28 mouse cellular contexts compared by ENCODE assay signal in genomic region chr17:33063001-33063400, GRCm38 (mm10). TPM values are rescaled to one million over a fixed set of nuclear protein-coding genes. Genes with fewer than 3 reads are reported as not detected.
A peak's percentile ranks its signal among the peaks of the same experiment; 100 is the strongest.
DNase-seq lines count a peak whose midpoint lies in the region; TF ChIP-seq lines count a peak whose summit lies in the region.
"Had no signal": no experiment of that assay in that cellular context is flagged by ENCODE, and none has a peak within 500 bp of the region (broad histone marks: within the 10 kb centered on the region; RNA-seq: fewer than 3 reads in every experiment).

No protein-coding gene starts in this region.

- DNase-seq in embryo, embryonic 10.5 days (ENCODE audit: low spot score) = peak; percentile 1
- DNase-seq in embryo, embryonic 11 days = no peak
- peak; percentile 94 for DNase-seq in R1 (ENCODE audit: low read depth, low spot score)
- DNase-seq in right cerebral cortex, postnatal 36 days (ENCODE audit: low spot score in 2 of 2) = no peak
- DNase-seq in kidney, postnatal 25 days = no peak
- DNase-seq: adrenal gland, adult 8-10 months; adrenal gland, postnatal 36 days; cerebellum, adult 18-20 months; cerebellum, adult 9-10 months; cerebellum, postnatal 14 days; forebrain, postnatal 0 days; gastrocnemius, adult 2 months; gastrocnemius, postnatal 14 days; heart, adult 11 months; kidney, adult 18-20 months had no signal

- TF ChIP-seq CTCF in ES-Bruce4 (IDR thresholded peaks at IDR 0.05; ENCODE audit: low read depth, low read length) = no peak

- H3K27ac ChIP-seq in ES-Bruce4 (ENCODE audit: insufficient read depth, low read length) = peak overlapping the region; percentile 57; the same call in 1 of the 2 replicates
- H3K27ac ChIP-seq: embryonic facial prominence, embryonic 12.5 days; embryonic facial prominence, embryonic 15.5 days; gastrocnemius, adult 2 months; hindbrain, embryonic 12.5 days; intestine, embryonic 15.5 days had no signal

- TF ChIP-seq EP300 in ES-Bruce4 (IDR thresholded peaks at IDR 0.05; ENCODE audit: insufficient read depth, low read depth, low read length) = no peak; the same call in 1 of the 2 replicates

- H3K36me3 ChIP-seq in ES-Bruce4 (ENCODE audit: control insufficient read depth, insufficient read depth, low read length, poor library complexity, severe bottlenecking) = no peaks in the 10 kb centered on the region
- H3K36me3 ChIP-seq: embryonic facial prominence, embryonic 12.5 days; embryonic facial prominence, embryonic 15.5 days; hindbrain, embryonic 12.5 days; intestine, embryonic 15.5 days had no signal

- 0 out of 2 replicates have a peak, but pooled peaks cover 2% of the 10 kb centered on the region for H3K9me3 ChIP-seq in ES-Bruce4 (replicated peaks; ENCODE audit: control insufficient read depth, insufficient read depth, low read length, poor library complexity, severe bottlenecking)
- H3K9me3 ChIP-seq: embryonic facial prominence, embryonic 12.5 days; embryonic facial prominence, embryonic 15.5 days; hindbrain, embryonic 12.5 days; intestine, embryonic 15.5 days had no signal

- no peaks in the 10 kb centered on the region for H3K4me1 ChIP-seq in ES-Bruce4 (ENCODE audit: control insufficient read depth, insufficient read depth, low read length)
- H3K4me1 ChIP-seq: embryonic facial prominence, embryonic 12.5 days; embryonic facial prominence, embryonic 15.5 days; hindbrain, embryonic 12.5 days; intestine, embryonic 15.5 days had no signal

- no peaks in the 10 kb centered on the region for H3K27me3 ChIP-seq in ES-Bruce4 (ENCODE audit: control insufficient read depth, insufficient read depth, low read length, poor library complexity, severe bottlenecking)
- H3K27me3 ChIP-seq: embryonic facial prominence, embryonic 12.5 days; embryonic facial prominence, embryonic 15.5 days; hindbrain, embryonic 12.5 days; intestine, embryonic 15.5 days had no signal

- H3K4me3 ChIP-seq in ES-Bruce4 (ENCODE audit: low read depth, low read length) = no peak overlapping the region
- H3K4me3 ChIP-seq: embryonic facial prominence, embryonic 12.5 days; embryonic facial prominence, embryonic 15.5 days; gastrocnemius, adult 2 months; hindbrain, embryonic 12.5 days; intestine, embryonic 15.5 days had no signal

- H3K9ac ChIP-seq in ES-Bruce4 (ENCODE audit: low read depth, poor library complexity, severe bottlenecking) = no peak overlapping the region
- H3K9ac ChIP-seq: embryonic facial prominence, embryonic 12.5 days; embryonic facial prominence, embryonic 15.5 days; forebrain, postnatal 0 days; hindbrain, embryonic 12.5 days; intestine, embryonic 15.5 days had no signal

- TF ChIP-seq POLR2A in ES-Bruce4 (IDR thresholded peaks at IDR 0.05; ENCODE audit: insufficient read depth, low read length) = no peak

RNA-seq across cellular contexts. Expression of gene 4921501E09Rik, which starts 4.9 kb away (rescaled TPM):
- not detected in 2 replicates for polyA plus RNA-seq in ES-Bruce4 (2011; ENCODE audit: insufficient read depth, insufficient read length, low read depth, missing spikeins)
- polyA plus RNA-seq: activated CD4-positive, CD25-positive, alpha-beta regulatory T cell, adult 4 months; embryonic facial prominence, embryonic 12.5 days; embryonic facial prominence, embryonic 15.5 days; forebrain, embryonic 11.5 days; forebrain, embryonic 14.5 days; forebrain, postnatal 0 days; frontal cortex, adult 2 months; heart, embryonic 11.5 days; heart, embryonic 14.5 days; heart, postnatal 0 days; hindbrain, embryonic 12.5 days; hindbrain, embryonic 16.5 days; intestine, embryonic 15.5 days had no signal

RNA-seq across cellular contexts. Expression of gene Zfp563, which starts 26.1 kb away (rescaled TPM):
- 5.0 and 5.5 TPM in 2 replicates for polyA plus RNA-seq in ES-Bruce4 (2011; ENCODE audit: insufficient read depth, insufficient read length, low read depth, missing spikeins)

RNA-seq across cellular contexts. Expression of gene Zfp763, which starts 29.8 kb away (rescaled TPM):
- polyA plus RNA-seq in ES-Bruce4 (2011; ENCODE audit: insufficient read depth, insufficient read length, low read depth, missing spikeins) = 9.5 and 10.5 TPM in 2 replicates

Comparison
In these comparisons a context has a peak if more than half of its experiments do, and no peak if none do; other contexts are left out.
1. DNase-seq: peak in embryo, embryonic 10.5 days (single experiment) and R1 (single experiment); none in embryo, embryonic 11 days (single experiment), right cerebral cortex, postnatal 36 days (0 of 2) and kidney, postnatal 25 days (0 of 2).